Mouse (Mus musculus) kidney, postnatal 4 days (tissue): ENCODE data around the gene Traf5.

Source experiments
- DNase-seq, 2 experiments: peaks; one replicate each; pipeline ENCODE4 v3.0.0; 2021; ENCODE audit warnings: mixed read lengths in 2 of 2

The Traf5 gene

DNA sequence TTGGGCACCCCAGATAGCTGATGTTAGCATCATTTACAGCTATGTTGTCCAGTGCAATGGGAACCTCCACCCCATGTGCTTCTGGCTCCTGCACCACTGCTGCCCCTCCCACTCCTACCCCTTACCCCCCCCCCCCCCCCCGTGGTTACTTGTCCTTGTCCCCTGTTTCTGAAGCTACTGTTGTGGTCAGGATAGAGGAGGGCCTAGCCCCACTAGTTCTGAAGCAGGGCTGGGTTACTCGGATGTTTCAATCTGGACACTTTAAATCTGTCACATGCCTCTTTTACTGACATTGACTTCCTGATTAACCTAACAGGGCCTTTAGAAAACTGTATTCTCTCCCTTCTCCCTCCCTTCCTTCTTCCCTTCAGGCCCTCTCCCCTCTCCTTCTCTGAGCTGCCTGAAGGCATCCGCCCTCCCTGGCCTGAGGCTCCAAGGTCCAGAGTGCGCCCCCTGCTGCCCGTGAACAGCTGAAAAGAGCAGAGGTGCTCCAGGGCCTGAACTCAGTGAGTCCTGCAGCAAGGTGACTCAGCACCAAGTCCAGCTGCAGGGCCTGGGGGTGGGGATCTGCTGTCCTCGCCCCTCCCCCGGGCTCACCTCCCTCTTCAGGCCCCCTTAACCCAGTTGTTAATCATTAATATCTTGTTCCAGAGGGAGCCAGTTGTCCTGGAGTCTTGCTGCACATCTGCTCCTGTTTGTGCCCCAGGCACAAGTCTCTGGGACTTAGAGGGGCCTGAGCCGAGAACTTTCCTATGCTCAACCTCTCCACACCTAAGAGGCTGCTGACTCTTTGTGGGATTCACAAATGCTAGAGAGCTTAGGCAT is 128.2 kb downstream of the Traf5 start:
- DNase-seq: peak; percentile 96 to 97

DNA sequence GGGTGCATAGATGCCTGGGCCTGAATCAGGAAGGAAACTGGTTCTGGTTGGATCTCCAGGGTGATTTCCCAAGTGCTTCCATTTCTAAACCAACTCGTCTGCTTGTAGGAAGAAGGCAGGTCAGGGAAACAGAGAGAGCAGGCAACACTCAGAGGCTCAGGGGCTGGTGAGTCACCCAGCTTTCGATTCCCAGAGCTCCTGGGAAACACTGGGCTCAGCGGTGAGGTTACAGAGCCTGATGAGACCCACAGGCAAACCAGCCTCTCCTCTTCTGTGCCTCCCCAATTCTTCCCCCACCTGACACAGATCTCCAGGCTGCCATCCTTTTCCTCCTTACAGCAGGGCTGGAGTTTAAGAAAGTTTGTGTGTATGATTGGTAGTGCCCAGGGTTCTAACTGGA is 128.9 kb downstream of the Traf5 start:
- DNase-seq: no peak

- DNase-seq: no peak
These were observed 131.4 kb downstream of the Traf5 start for GRCm38 (mm10) chr1:191960946-191961345.

GRCm38 (mm10) chr1:191957321-191957720 is 135.0 kb downstream of the Traf5 start:
- DNase-seq: no peak

DNA sequence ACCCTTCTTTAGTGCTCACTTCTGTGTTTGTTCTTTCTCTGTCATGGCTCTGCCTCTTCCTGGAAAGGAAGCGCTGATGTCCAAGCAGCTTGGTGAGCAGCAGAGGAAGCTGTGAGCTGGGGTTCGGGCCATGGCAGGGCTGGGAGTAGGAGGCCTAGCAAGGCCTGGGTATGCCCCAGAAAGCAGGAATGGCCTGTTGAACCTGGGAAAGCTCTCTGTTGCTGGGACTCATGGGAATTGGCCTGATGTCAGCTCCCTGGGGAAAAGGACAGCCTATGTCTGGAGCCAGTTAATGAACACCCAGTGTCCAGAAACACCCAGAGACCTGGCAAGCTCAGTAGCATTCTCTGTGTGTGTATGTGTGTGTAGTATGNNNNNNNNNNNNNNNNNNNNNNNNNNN is 135.5 kb downstream of the Traf5 start:
- peak; percentile 49 to 70 for DNase-seq

DNA sequence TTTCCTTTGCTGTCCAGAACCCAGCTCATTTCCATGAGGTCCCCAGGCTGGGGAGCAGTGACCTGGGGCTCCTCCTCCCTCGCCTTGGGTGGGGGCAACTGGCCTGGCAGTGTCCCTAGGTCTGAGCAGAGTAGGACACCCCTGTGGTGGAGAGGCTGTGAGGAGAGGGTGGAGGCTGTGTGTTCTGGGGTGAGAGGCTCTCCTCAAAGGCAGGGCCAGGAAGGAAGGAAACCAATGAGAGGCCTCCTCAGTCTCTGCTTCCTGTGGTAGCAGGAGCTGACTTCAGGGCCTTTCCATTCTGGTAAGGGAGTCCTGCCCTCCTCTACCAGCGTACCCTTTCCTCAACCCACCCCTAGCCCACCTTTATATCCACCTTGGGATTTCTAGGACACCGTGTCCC is 136.1 kb downstream of the Traf5 start:
- no peak for DNase-seq

- DNase-seq: no peak
These were observed 137.3 kb downstream of the Traf5 start for GRCm38 (mm10) chr1:191955101-191955500.

- no peak for DNase-seq
These were observed 139.5 kb downstream of the Traf5 start for GRCm38 (mm10) chr1:191952733-191953335.

GRCm38 (mm10) chr1:191950611-191951010 is 141.7 kb downstream of the Traf5 start:
- no peak for DNase-seq

DNA sequence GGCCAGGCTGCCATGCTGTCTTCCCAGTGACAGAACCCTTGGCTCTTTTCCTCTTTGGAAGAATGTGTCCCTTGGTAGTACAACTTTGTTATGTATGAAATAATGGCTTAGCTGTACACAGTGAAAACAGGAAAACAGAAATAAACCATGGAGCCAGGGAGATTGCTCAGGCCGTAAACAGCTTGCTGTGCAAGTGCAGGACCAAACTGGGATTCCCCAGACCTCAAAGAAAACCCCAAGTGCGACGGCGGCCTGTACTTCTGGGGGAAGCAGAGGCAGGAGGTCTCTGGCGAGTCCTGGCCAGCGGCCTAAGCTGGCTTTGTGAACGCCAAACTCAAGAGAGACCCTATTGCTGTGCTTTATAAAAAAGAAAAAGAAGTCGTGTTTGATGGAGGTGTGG is 143.8 kb downstream of the Traf5 start:
- no peak for DNase-seq

DNA sequence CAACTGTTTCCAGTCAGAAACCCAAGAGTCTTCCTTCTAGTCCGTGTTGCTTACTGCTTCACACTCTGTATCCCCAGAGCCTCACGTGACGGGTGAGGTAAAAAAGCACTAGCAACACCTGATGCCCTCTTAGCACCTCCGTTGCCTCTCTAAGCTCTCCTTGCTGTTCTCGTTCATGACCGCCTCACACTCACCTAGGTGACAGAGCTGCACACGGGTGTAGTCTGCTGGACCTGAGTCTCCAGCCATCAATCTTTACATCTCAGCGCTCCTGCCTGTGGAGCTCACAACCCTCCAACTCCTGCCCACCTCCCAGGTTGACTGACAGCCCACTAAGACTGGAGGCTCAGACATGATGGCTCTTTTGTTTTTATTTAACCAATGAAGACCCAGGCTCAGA is 144.6 kb downstream of the Traf5 start:
- DNase-seq: no peak
